Comparison of ENCODE assay signal across 12 mouse cellular contexts in the genomic region with DNA sequence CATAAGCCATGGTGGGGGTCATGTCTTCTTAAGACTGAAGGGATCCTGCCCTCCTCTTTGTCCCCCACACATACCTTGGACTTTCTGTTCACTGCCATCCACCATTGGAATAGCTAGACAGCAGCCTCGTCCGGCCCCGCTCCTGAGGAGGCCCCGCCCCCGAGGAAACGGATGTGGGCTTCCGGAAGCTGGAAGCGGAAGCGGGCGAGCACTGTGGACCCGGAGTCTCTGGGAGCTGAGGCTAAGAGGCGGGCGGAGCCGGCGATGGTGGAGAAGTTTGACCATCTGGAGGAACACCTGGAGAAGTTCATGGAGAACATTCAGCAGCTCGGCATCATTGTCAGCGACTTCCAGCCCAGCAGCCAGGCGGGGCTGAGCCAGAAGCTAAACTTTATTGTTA. TPM values are rescaled to one million over a fixed set of nuclear protein-coding genes. Genes with fewer than 3 reads are reported as not detected.
"Had no signal": no experiment of that assay in that cellular context is flagged by ENCODE, and none has a peak within 500 bp of the region (broad histone marks: within the 10 kb centered on the region; RNA-seq: fewer than 3 reads in every experiment).

No protein-coding gene starts in this region.

- H3K27me3 ChIP-seq: midbrain, embryonic 13.5 days had no signal

- H3K4me3 ChIP-seq: left cerebral cortex, adult 2 months; limb, embryonic 10.5 days; midbrain, embryonic 13.5 days had no signal

- H3K4me2 ChIP-seq: liver, embryonic 11.5 days; midbrain, embryonic 13.5 days had no signal

- H3K36me3 ChIP-seq: limb, embryonic 10.5 days; midbrain, embryonic 13.5 days had no signal

- ATAC-seq: intestine, postnatal 0 days; midbrain, embryonic 13.5 days had no signal

- H3K9me3 ChIP-seq: limb, embryonic 10.5 days; midbrain, embryonic 13.5 days had no signal

- H3K27ac ChIP-seq: left cerebral cortex, adult 2 months; limb, embryonic 10.5 days; midbrain, embryonic 13.5 days had no signal

- H3K9ac ChIP-seq: midbrain, embryonic 13.5 days had no signal

- DNase-seq: kidney, adult 8-10 months; kidney, postnatal 10 days; lung, postnatal 36 days; right cerebral cortex, postnatal 4 days; spleen, adult 18-20 months; thymus, postnatal 36 days had no signal

RNA-seq across cellular contexts. Expression of a gene that starts 45.3 kb away (rescaled TPM):
- total RNA-seq: megakaryocyte progenitor cell, adult 5-6 weeks had no signal
